Mouse (Mus musculus): ENCODE results near the gene Gm20820.
"Not testable (repeated sequence)": the region's sequence is repeated elsewhere in the genome, so short reads cannot be mapped to it uniquely, and the experiment has no call there.

Gene Gm20820

GRCm38 (mm10) chrY:86061472-86061871 lies at the start of gene Gm20820:
Gene Gm20820 (plus strand): TSS chrY:86061772.
- not testable (repeated sequence) for DNase-seq (ENCODE audit: low spot score in 2 of 2)
